Mouse (Mus musculus): ENCODE results near the gene Myo1d.
A peak's percentile ranks its signal among the peaks of the same experiment; 100 is the strongest.

Myo1d gene

DNA sequence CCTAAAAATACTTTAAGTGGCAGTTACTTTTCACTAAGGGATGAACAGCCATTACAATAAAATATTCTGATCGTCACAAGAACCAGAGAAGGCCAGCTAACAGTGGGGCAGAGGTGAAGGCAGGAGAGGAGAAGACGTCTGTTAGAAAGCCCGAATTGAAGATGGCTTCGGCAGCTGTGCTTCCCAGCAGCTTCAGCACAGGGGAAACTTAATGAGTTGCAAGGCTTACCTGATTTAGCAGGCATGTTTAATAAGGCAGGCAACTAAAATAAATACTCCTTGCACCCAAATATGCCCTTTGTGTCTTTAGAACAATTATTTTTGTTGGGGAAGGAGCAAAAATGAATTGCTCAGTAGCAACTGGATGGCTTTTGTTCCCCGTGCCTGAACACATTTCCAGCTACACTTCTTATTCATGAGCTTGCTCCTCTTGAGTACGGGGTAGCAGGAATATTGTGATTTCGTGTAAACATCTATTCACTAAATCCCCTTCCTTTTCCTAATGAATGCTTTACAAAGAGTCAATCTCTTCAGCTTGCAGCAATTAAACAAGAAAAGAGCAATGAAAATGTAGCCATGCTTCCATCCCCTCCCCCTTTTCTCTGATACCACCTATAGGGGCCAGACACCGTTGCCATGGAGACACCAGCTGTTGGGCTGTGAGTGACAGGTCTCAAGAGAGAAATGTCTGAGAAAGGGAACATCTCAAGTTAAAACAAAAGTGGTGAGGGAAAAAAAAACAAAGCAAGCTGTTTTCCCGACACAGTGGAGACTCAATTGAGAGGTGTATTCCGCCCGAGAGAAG lies 157.4 kb downstream of the Myo1d start:
- DNase-seq (ENCODE audit: low spot score in 2 of 2), result no peak

DNA sequence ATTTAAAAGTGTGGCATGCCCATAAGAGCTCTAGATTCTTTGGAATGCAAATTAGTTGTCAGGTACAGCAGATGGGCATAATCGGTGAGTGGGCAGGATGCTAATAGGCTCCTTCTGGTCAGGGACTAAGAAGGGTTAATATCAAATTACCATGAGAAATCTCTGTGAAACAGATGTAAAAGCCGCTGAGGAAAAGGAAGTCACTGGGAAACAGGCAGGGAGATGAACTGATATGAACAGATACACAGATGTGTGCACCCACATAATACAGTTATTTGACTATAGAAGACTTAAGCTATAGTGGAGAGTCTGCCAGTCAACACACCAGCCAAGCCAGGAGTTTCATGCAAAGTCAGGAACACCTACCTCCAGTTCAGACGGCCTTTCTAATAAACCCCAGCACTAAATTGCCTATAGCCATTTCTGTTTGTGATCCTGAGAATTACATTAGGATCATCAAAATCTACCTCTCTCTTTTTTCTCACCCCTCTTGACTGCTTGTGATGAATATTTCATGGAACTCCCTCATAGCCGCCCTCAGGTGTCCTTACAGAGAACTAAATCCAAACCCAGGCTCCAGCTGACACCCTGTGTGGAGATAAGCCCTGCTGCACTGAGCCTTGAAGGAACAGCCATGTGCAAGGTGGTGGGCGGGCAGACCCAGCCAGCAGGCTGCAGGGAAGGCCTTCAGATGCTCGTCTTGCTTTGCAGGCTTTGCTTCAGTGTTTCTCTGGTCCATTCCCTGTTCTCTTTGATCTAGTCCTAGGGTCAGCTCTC lies 164.7 kb downstream of the Myo1d start:
- no peak for DNase-seq (ENCODE audit: low spot score in 2 of 2)

DNA sequence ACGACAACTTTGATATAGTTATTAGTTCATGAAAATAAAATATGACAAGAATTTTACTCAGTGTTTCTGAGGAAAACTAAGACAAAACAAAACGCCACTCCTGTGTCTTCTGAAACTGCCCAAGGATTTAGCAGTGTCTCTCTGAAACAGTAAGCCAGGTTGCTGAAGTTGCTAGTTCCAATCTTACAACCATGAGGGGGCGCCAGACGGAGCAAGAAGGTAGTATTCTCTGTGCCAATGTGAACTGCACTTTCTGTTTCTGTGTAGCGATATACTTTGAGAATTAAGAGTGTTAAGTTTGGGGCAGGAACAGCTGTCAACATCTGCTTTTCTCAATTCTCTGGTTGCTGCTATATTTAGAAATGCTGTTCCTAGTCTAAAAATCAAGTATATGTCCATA lies 165.4 kb downstream of the Myo1d start:
- peak in 1 of 2 experiments; percentile 35 for DNase-seq (ENCODE audit: low spot score in 2 of 2)

DNA sequence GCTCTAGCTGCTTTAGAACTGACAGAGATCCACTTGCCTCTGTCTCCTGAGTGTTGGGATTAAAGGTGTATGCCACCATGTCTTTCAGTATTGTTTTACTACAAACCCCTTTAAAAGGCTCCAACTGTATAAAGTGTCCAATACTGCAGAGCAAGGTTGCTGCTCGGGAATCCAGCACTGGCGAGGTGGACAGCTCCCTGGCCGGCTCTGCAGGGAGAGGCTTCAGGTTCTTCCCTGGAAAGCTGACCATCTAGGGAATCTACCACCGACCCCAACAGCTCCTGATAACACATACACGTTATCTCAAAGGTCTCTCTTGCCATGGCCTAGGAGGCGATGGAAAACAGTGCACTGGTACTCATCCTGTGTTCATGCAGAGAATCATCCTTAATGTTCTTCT lies 166.3 kb downstream of the Myo1d start:
- DNase-seq (ENCODE audit: low spot score in 2 of 2), result no peak

DNA sequence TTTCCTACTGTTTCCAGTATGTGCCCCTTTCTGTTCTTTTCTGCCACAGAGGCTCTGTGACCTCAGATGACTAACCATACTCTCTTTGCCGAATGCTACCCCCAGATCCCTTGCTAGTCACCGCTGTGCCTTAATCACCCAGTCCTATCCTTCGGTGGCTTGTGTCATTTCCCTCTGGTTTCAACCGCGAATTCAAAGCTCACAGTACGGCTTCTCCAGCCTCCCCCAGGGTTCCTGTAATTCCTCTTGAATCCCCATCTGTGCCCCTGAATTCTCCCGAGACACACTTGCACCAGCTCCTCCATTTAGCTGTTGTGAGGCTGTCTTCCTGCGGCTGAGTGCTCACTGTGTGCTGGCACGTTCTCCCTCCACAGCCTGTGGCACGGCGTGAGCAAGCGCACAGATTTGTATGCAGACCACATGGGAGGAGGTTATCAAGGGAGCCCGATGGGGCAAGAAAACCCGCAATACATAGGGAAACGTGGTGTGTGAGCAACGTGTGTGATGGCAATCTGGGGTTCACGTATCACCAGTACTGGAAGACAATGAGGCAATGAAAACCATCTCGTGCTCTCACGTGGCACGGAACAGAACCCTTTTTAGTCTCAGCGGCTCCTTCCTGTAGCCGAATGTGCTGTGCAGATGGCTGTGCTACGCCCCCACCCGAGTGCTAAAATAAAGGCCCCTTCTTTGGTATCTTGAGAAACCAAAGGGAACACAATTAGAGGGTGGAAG lies 177.0 kb downstream of the Myo1d start:
- DNase-seq (ENCODE audit: low spot score in 2 of 2), result peak; percentile 15 to 21

DNA sequence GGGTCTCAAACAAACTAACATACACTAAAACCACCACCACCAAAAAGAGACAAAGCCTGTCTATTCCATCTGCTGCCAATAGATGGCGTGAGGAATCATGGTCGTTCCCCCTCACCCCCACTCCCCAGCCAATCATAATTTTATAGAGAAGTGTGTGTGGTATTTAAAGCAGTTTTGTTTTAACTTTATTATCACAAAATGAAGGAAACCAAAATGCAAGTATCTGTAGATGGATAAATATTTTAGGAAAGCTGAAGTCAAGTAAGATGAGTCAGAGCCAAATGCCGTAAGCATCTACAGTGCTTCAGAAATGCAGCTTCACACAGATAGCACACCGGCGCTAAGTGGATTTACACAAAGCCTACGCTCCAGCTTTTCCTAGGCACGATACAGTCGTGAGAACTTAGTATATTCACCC lies 177.8 kb downstream of the Myo1d start:
- DNase-seq (ENCODE audit: low spot score in 2 of 2), result no peak

DNA sequence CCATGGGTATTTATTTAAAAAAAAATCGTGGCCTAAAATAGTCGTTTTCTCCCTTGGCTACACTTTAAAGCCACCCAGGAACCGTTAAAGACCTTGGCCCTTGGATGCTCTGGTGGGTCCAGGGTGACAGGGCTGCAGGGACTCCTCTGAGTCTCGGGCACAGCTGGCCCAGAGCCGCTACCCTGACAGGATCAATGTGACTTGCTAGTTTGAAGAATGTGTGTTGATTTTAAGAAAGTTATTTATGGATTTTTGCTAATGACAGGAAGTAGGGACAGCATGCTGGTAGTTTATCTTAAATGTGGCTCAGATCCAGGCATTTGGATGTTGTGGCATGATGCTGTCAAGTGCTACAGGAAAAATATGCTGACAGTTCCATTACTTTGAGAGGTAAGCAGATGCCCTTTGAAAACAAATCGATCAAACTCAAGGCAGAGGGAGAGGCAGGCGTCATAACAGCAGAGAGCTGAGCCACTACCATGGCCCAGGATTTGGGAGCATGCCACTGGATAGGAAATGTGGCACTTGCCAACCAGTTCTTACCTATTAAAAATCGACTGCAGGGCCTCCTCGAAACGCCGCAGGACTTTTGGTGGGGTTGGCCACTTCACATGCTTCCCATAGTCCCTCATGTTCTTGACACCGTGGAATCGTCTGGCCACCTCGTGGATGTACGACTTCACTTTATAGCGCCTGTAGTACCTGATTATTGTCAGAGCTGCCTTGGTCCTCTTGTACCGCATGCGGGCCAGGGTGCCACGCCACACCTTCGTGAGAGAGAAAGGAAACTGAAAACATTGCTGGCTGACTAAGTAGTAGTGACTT lies 178.6 kb downstream of the Myo1d start:
- no peak for DNase-seq (ENCODE audit: low spot score in 2 of 2)

DNA sequence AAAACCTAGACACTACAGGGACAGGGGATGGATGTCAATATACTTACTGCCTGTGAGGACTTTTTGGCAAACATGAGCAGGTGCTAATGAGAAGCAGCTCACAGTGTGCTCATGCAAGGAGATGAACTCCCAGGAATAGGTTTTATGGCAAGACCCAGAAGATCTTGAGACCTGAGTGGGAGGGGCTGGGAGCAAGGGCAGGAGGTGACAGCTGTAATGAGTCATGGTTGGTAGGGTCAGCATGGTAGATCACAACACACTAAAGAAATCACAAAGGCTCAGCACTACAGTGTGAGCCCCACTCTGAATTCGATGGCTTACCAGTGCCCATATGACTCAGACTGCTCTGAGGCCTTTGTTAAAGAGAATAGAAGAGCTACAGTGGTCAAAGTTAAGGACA lies 184.3 kb downstream of the Myo1d start:
- DNase-seq (ENCODE audit: low spot score in 2 of 2), result no peak

DNA sequence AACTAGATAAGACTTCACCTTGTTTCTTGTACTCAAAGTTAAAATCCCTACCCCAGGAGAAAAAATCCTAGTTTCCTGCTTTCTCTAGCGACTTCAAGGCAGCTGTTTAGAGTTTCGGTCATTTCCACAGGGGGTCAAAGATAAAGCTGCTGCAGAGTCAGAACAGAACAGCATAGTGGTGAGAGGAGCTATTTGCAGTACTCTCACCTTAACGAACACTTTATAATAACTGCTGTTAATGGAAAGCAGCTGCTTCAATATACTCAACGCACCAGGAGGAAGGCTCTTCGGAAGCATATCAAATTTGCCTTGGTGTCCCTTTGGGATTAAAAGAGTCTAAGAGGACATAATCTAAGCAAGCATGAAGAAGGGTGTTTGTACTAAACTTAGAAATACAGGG lies 190.4 kb downstream of the Myo1d start:
- DNase-seq (ENCODE audit: low spot score in 2 of 2), result no peak

DNA sequence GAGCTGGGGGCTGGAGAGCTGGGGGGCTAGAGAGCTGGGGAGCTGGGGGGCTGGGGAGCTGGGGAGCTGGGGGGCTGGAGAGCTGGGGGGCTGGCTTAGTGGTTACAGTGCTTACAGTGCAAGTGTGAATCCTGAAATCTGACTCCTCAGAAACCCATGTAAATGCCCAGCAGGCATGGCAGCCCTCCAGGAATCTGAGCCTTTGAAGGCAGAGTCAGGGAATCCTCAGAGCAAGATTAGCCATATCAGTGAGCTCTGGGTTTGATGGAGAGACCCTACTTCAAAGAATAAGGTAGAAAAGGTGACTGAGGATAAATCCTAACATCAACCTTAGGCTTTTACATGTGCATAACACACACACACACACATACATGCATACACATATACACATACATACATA lies 194.1 kb downstream of the Myo1d start:
- DNase-seq (ENCODE audit: low spot score in 2 of 2), result no peak

DNA sequence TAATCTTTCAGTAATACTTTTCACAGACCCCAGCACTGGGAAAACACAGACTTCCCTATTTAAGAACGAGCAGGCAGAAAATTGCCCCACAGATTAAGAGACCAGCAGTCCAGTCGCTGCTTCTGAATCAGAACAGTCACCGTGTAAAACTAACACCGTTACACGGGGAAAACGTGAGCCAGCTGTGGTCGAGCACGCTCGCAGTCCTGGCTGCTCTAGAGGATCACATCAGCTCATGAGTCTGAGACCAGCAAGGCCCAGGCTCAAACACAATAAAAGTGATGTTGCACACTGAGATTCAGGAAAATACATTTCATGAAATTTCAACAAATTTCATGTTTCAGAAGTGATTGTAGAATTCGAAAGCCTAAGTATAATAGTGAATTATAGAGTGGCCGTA lies 194.6 kb downstream of the Myo1d start:
- no peak for DNase-seq (ENCODE audit: low spot score in 2 of 2)

DNA sequence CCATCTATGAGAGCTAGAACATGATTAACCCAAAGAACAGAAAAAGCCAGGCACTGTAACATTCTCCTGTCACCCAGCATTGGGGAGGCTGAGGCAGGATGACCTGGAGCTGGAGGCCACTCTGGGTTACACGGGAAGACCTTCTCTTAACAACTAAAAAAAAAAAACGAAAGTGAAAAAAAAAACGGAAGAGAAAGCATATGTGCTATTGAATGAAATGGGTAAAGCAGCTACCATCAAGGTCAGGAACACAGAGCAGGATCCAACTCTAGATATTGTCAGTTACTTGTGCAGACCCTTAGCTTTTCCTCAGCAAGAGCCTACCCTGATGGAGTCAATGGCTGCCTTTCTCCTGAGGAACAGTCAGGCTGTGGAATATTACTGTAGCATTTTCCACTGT lies 199.3 kb downstream of the Myo1d start:
- DNase-seq (ENCODE audit: low spot score in 2 of 2), result no peak

DNA sequence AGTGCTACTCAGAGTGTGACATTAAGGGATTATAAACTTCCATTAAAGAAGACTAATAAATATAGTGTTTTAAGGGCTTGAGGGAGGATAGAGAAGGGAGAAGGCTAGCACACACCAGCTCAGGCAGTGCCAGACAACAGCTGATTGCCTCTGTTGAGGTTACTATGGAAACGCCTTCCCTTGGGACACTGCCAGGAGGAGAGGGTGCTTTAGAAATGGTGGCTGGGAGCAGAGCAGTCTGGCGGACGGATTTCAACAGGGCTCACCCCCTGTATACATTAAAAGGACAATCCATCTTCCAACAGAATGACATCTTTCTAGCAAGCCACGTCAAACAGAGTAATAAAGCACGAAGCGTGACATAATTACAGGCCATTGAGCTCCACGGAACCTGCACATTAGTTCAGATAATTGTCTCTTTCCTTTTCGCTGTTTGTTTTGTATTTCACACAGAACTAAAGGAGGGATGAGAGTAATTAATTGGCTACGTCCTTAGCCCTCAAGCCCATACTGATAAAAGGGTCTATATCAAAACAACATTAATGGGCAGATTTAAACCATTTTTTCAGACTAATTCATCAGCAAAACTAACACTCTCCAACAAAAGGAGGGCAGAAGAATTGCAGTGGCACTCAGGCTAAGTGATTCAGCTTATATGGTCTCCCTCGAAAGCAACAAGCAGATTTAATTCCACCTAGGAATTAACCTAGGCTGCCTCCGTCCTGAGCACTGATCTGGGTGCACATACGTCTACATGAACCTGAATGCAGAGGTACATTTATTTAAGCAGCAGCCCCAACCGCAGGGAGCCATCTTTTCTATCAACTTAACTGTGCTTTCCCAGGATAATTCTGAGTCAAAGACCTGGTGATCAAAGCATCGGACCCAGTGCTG lies 201.8 kb downstream of the Myo1d start:
- no peak for DNase-seq (ENCODE audit: low spot score in 2 of 2)

DNA sequence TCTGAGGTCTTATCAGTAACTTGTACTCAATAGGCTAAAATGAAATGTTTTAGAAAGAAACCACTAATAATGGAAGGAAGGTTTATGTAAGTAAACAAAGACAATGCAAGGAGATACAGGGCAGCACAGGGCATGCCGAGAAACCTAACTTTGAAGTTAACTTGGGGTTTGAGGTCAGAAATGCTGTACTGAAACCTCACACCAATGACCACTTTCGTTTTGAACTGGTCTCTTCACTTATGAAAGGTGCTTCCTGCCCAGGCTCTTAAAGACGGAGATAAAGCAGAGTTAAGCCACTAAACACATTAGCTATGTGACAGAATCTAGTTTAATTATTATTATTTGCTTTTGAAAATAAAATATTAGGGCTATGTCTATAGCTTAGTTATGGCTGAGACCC lies 204.0 kb downstream of the Myo1d start:
- no peak for DNase-seq (ENCODE audit: low spot score in 2 of 2)

DNA sequence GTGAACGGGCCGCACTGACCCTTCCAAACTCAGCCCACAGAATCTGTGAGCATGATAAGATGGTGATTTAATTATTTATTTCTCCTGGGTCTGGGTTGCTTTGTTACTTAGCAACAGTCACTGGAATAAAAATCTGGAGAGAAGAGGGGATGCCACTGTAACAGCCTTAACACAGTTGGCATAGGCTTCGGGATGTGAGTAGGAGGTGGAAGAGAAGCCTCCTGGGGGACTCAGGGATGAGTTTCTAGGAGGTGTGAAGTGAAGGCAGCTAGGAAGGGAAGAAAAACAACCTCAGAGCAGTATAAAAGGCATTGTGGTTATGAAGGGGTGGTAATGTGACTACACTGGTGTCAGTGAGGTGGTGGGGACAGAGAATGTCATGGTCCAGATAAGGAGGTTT lies 213.5 kb downstream of the Myo1d start:
- DNase-seq (ENCODE audit: low spot score in 2 of 2), result no peak

DNA sequence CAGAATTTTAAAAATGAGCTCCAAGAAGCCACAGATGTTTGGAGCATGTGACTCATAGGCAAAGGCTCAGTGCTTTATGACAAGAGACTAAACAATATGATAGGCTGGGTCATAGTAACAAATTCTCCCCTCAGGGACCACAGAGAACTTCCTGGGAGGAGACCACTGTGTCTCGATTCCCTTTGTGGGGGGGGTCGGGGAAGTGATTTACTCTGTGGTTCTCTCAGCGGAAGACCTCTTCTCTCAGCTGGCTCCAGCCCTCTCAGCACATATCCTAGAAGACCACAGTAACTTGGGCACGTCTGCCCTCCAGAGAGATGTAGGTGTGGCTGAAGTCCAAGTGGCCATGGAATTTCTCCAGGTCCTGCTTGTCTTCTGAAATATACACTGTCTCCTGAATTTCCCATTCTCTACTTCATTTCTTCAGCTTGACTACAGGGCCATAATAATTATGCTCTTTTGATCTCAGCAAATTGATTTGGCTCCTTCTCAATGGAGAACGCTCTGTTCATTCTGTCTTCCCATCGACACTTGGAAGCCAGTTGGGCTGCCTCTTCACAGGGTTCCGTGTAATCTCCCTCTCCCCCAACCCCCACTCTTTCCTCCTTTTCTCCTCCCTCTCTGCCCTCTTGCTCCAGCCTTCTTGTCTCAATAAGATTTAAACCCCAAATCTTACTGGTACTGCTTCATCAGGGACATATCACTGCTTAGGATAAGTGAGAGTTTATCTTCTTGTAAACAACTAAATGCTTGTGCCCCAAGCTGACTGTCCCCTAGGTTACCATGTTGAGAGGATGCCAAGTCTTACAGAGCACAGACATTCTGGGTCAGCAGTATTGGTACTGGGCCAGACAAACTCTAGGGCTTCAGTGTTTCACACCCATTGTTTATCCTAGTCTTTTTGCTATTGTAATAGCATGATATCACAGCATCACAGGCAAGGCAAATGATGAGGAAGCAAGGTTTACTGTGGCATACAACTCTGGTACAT lies 214.6 kb downstream of the Myo1d start:
- no peak for DNase-seq (ENCODE audit: low spot score in 2 of 2)

DNA sequence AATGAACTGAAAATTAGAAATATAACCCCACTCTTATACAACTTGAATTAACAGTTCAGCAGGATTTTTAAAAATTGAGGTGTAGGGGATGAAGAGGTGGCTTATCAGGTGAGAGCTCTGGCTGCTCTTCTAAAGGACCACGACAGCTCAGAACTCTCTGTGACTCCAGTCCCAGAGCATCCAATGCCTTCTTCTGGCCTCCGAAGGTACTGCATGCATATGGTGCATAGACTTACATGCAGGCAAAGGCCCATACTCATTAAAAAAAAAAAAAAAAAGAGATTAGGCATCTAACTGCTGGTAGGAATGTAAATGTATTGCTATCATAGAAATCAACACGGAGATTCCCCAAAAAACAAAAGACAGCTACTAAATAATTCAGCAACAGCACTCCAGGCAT lies 217.3 kb downstream of the Myo1d start:
- DNase-seq (ENCODE audit: low spot score in 2 of 2), result peak; percentile 51 to 52

DNA sequence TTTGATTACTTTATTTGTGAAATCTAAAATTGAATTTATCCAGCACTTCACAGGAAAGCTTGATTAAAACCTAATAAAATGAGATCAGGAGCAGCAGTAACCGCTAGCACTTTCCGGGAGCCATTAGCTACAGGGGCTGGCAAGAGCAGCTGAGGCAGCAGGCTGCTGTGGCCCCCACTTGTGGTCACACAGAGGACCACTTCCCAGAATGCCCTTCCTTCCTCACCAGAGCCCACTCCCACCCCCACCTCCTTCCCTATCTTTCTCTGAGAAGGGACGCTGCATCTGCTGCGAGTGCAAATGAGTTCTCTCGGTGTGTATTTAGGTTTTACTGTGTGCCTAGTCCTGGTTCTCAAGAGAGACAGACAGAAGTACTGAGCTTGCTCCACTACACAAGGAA lies 219.1 kb downstream of the Myo1d start:
- DNase-seq (ENCODE audit: low spot score in 2 of 2), result no peak

DNA sequence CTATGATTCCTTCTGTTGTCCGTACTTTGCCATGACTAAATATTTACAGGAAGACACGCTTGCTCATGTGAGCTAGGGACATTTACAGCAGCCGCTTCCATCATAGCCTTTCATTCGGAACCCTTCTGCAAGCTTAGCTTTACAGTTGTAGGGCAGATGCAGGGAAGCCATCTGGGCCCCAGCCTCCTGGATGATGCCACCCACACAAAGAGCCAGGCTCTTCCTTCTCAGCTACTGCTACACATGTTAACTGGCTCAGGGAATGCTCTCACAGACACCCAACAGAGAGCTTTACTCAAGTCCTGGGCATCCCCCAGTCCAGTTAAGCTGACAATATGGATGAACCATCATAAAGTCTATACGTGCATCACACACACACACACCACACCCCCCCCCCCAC lies 224.4 kb downstream of the Myo1d start:
- DNase-seq (ENCODE audit: low spot score in 2 of 2), result no peak
